Mouse (Mus musculus): ENCODE results near the gene Hoxb2.

Gene Hoxb2

GRCm38 (mm10) chr11:96351831-96352230, 1.5 kb downstream of the Hoxb2 start:
- DNase-seq (ENCODE audit: low spot score): no peak

DNA sequence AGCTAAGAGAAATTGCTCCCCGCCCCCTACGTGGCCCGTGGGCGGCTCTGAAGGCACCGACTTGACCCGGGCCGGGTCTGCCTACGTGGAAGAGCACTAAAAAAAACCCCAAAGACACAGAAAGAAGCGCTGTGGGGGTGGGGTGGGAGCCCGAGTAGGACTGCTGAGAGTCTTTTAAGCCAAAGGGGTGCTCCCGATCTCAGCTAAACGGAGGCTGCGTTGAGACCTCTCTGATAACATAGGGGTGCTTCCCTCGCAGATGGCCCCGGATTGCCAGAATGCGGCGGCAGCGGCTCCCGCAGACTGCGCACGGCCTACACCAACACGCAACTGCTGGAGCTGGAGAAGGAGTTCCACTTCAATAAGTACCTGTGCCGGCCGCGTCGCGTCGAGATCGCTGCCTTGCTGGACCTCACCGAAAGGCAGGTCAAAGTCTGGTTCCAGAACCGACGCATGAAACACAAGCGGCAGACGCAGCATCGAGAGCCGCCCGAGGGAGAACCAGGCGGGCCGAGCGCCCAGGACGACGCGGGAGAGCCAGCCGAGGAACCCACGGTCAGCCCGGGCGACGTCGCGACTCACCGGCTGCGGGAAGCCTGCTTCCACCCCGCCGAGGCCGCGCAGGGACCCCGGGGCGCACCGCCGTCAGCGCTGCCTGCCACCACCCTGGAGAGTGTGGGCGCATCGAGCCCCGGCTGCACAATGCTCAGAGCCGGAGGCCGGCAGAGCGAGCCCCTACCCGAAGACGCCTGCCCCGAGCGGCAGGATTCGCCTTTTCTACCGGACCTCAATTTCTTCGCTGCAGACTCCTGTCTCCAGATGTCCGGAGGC, 2.6 kb downstream of the Hoxb2 start:
- no peak for DNase-seq (ENCODE audit: low spot score)

- no peak for DNase-seq (ENCODE audit: low spot score)
These were observed 3.2 kb downstream of the Hoxb2 start for GRCm38 (mm10) chr11:96353522-96353841.

GRCm38 (mm10) chr11:96353939-96354338, 3.6 kb downstream of the Hoxb2 start:
- DNase-seq (ENCODE audit: low spot score): no peak

GRCm38 (mm10) chr11:96354376-96354775, 4.1 kb downstream of the Hoxb2 start:
- DNase-seq (ENCODE audit: low spot score): no peak

- DNase-seq (ENCODE audit: low spot score): no peak
These were observed 4.5 kb downstream of the Hoxb2 start for GRCm38 (mm10) chr11:96354801-96355311.

DNA sequence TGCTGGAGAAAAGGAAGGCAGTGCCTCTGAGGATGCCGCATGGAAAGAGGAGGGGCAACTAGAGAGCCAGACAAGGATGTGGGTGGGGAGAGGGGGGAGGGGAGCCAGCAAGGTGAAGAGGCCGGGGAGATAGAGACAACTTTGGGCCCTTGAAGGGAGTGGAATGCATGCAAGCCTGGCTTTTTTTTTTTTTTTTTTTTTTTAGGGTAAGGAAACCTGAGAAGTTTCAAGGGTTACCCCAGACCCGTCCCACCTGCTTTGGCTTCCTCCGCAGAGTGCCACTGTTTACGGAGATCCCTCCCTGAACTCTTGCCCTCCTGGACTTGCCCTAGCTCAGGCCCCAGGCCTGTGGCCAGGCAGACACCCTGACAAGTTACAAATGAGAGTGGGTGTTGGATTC, 13.5 kb downstream of the Hoxb2 start:
- no peak for DNase-seq (ENCODE audit: low spot score)

- no peak for DNase-seq (ENCODE audit: low spot score)
These were observed 15.2 kb downstream of the Hoxb2 start, which contains the start of gene Hoxb1 for GRCm38 (mm10) chr11:96365441-96366091. TSS of gene Hoxb1 (plus strand) at chr11:96365752.

DNA sequence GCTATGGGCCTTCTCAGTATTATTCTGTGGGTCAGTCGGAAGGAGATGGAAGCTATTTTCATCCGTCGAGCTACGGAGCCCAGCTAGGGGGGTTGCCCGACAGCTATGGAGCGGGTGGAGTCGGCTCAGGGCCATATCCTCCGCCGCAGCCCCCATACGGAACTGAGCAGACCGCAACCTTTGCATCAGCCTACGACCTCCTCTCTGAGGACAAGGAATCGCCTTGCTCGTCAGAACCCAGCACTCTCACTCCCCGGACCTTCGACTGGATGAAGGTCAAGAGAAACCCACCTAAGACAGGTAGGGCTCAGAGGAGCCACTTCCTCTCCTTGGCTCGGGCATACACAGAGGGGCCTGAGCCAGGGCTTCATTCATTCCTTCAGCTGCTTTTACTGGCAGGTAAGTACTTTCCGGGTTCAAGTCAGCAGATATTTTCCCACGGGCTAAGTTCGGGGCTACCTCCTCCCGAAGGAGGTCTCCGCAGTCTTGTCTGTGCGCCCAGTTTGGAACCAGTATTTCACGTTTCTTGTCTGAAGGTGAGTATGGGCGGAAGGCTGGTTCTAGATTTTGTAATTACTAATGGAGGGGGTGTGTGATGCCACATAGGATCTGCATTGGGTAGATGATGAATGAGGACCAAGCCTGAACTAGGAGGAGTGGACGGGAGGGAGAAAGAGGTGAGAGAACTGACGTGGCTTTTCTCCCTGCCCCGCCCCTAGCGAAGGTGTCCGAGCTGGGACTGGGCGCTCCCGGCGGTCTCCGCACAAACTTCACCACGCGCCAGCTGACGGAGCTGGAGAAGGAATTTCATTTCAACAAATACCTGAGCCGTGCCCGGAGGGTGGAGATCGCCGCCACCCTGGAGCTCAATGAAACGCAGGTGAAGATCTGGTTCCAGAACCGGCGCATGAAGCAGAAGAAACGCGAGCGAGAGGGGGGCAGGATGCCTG, 16.0 kb downstream of the Hoxb2 start:
- DNase-seq (ENCODE audit: low spot score): no peak

DNA sequence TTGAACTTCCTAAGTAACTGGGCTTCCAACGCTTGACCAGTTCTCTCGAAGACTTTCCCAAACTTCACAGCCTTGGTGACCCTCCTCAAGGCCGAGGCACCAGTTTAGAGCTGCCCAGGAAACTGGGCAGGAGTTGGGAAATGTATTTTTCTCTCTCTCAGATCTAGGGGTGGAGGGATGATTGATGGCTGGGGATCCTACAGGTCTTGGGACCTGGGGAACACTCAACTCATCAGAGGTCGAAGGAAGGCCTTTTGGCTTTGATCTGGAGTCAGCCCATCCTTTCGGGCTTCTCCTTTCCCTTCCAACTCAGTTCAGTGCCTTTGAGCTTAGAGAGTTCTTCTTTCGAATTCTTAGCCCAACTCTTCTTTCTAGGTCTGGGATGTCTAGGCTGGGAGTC, 16.8 kb downstream of the Hoxb2 start:
- no peak for DNase-seq (ENCODE audit: low spot score)

DNA sequence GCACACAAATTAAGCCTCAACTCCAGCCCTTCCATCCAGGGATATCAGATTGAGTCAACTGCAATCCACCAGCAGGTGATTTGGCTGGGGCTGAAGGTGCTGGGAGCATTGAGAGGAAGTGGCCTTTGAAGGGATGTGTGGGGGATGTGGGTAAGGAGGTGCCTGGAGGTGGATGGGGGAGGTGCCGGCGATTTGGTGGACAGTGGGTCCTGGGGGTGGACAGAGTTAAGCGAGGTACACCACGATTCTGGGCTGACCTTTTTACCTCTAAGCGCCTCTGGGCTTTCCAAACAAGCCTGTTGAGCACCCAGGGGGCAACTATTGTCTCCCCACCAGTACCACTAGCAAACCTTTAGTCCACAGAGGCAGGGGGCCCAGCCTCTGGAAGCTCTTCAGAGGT, 18.4 kb downstream of the Hoxb2 start:
- DNase-seq (ENCODE audit: low spot score): no peak

DNA sequence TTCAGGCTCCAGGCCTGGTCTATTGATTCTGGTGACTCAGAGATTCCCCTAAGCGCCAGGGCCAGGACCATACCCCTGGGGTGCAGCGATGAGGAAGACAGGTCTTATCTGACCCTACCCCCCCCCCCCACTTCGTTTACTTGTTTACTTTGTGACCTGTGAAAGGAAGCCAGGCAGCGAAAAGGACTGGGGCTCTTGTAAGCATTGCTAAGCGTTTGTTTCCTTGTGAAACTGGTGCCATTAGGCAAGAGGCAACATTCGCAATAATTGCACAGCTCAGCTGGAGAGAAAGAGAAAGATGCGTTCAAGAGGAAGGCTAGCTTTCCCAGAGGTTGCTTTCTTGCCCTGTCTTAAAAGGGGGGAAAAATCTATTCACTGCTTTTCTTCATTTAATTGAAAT, 18.8 kb downstream of the Hoxb2 start:
- no peak for DNase-seq (ENCODE audit: low spot score)

DNA sequence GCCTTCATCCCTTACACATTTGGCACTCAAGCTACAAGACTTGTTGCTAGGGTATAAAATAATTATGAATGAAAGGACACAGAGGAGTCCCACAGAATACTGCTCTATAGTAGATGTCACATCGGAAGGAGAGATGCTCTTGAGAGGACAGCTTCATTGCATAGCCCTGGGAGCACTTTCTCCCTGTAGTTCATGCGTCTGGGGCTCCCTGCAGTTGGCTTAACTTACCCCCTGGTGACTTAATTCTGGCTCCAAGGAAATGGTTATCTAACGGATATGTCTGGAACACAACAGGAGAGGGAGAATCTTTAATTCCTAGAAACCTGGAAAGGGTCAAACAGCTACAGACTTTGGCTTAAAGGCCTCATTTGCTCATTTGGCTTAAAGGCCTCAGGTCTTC, 21.4 kb downstream of the Hoxb2 start:
- DNase-seq (ENCODE audit: low spot score): no peak

DNA sequence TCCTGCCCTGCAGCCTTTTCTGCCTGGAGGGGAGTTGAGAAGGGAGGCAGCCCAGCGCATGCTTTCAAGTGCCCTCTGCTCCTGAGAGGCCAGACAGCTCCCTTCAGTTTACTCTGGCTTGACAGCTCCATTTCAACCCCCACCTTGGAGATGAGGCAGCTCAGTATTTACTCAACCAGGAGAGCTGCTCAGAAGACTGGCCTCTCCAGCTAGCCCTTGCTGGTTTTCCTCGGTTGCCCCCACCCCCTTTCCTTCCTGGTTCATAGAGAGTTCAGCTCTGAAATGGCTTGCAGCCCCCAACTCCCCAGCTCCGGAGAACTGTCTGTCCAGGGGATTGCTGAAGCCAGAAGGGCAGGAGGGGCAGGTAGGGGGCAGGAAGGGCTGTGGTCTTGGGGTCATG, 22.2 kb downstream of the Hoxb2 start:
- no peak for DNase-seq (ENCODE audit: low spot score)

- DNase-seq (ENCODE audit: low spot score): no peak
These were observed 24.5 kb downstream of the Hoxb2 start for GRCm38 (mm10) chr11:96374810-96375209.

DNA sequence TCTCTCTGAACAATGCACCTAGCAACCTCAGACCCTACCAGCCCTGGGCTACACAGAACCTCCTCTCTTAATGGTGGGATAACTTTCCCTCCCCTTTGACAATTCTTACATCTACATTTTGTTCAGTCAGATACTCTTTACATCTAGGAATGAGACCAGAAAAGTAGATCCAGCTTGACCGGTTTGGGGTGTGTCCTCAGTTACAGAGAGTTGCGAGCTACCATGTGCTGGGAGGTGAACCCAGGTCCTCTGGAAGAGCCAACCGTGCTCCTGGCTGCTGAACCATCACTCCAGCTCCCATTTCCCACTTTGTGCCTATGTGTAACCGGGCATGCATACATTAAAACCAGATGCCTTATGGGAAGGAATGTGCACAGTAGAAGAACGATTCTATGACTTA, 33.1 kb downstream of the Hoxb2 start:
- DNase-seq (ENCODE audit: low spot score): no peak

DNA sequence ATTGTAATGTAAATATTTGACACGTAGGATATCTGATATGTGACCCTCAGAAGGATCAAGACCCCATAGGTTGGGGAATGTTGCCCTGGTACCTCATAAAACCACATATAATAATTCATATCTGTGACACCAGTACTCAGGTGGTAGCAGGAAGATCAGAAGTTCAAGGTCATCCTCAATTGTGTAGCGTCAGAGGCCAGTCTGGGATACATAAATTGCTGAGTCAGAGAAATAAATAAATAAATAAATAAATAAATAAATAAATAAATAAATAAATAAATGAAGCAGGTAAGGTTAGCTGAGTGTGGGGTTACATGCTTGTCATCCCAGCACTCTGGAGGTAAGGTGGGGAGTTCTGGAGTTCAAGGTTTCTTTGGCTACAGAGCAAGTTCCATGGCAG, 37.3 kb downstream of the Hoxb2 start:
- no peak for DNase-seq (ENCODE audit: low spot score)

GRCm38 (mm10) chr11:96396772-96397626, 46.7 kb downstream of the Hoxb2 start:
- DNase-seq (ENCODE audit: low spot score): no peak

DNA sequence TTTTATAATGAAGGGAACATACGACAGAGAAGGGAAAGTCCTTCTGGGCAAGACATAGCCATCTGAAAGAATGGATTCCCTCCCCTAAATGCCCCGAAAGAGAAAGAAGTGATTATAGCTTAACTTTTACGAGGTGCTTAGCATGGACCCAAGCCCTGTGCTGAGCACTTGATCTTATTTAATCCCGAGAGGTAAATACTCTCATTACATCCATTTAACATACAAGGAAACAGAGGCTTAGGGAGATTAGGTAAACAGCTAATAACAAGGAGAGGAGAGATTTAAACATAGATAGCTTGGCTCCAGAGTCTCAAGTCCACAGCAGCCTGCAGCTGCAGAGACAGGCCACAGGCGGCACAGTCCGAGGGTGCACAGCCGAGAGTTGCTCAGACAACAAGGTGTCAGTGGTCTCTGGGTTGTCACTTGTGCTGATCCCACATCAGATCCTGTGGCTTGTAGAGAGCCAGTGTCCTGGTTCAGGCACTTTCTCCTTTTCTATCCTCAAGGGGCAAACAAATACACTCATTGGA, 47.5 kb downstream of the Hoxb2 start:
- DNase-seq (ENCODE audit: low spot score): no peak

DNA sequence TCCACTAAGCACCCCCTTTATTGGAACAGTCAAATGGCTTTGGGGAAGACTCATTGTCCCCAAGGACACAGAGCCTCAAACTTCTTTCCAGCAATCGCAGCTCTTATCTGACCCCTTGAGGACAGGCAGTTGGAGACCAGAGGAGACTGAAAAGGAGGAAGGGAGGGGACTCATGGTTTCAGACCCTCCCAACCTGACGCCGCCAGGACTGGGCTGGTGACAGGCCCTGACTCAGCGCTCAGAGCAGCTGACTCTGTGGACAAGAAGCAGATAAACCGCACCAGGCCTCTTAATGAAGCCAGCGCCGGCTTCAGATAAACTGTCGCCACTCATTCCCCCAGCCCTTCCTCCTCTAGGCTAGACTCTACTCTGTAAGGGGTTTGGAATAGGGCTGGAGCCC, 49.6 kb downstream of the Hoxb2 start:
- DNase-seq (ENCODE audit: low spot score): no peak
